Mouse (Mus musculus) testis, adult 2 months (tissue): ENCODE measurements at regions not wholly inside any gene's neighbourhood (a gene's known extent, or its start where the extent isn't known, plus 50 kb on each side); places are given as distances from the start of the nearest gene placed in this dataset.

Experiments used
- CTCF ChIP-seq: fragments of 200-500 bp; IDR thresholded peaks from 2 replicates; pipeline ENCODE4 v1.5.1; 2012; ENCODE audit warnings: low read depth, mild to moderate bottlenecking, inconsistent platforms, low read length, moderate library complexity; ENCODE audit not compliant: control insufficient read depth, insufficient read depth, insufficient replicate concordance
- POLR2A ChIP-seq: fragments of 200-500 bp; IDR thresholded peaks from 2 replicates; pipeline ENCODE4 v1.6.1; 2012; ENCODE audit warnings: low read depth, mild to moderate bottlenecking, inconsistent platforms, low read length, moderate library complexity; ENCODE audit not compliant: control insufficient read depth

GRCm38 (mm10) chr13:28654883-28655282, 298.6 kb downstream of the Sox4 start:
- no peak for TF ChIP-seq CTCF
- TF ChIP-seq POLR2A = no peak
